Mouse (Mus musculus): ENCODE measurements around the gene Ercc1. TPM values are rescaled to one million over a fixed set of nuclear protein-coding genes. Genes with fewer than 3 reads are reported as not detected.

Ercc1 gene
- polyA plus RNA-seq, 1 experiment from 2014 or later, result 96.6 TPM

MicroRNAs within 50 kb of the gene (microRNA counts, 519-probe panel; counts per million panel counts)
- 51.3 counts per million for microRNA mmu-miR-343

Small RNA genes within 50 kb of the gene (microRNA-seq; reads per million reads assigned to microRNA genes)
- not detected for gene Mir343

Other genes starting within 250 kb of the Ercc1 start
- 2.2 and 3.6 TPM in 2 replicates for gene Gm4969, start 226.4 kb upstream of the Ercc1 start, polyA plus RNA-seq (2015; fragmentation: Nextera tagmentation; extraction: Ambion mirVana)
- 18.9 and 20.2 TPM in 2 replicates for gene Fbxo46, start 224.9 kb upstream of the Ercc1 start, polyA plus RNA-seq (2015; fragmentation: Nextera tagmentation; extraction: Ambion mirVana)
- gene Qpctl, start 195.5 kb upstream of the Ercc1 start, polyA plus RNA-seq (2015; fragmentation: Nextera tagmentation; extraction: Ambion mirVana), result 23.1 and 23.8 TPM in 2 replicates
- 123 and 128 TPM in 2 replicates for gene Snrpd2, start 195.1 kb upstream of the Ercc1 start, polyA plus RNA-seq (2015; fragmentation: Nextera tagmentation; extraction: Ambion mirVana)
- 1.6 and 2.3 TPM in 2 replicates for gene Gipr, start 178.7 kb upstream of the Ercc1 start, polyA plus RNA-seq (2015; fragmentation: Nextera tagmentation; extraction: Ambion mirVana)
- 6.6 and 8.2 TPM in 2 replicates for gene Eml2, start 168.4 kb upstream of the Ercc1 start, polyA plus RNA-seq (2015; fragmentation: Nextera tagmentation; extraction: Ambion mirVana)
- gene Gpr4, start 132.2 kb upstream of the Ercc1 start, polyA plus RNA-seq (2015; fragmentation: Nextera tagmentation; extraction: Ambion mirVana), result 1.8 and 2.3 TPM in 2 replicates
- gene Opa3, start 116.4 kb upstream of the Ercc1 start, polyA plus RNA-seq (2015; fragmentation: Nextera tagmentation; extraction: Ambion mirVana), result 36.9 and 37.1 TPM in 2 replicates
- gene Vasp, start 73.0 kb upstream of the Ercc1 start, polyA plus RNA-seq (2015; fragmentation: Nextera tagmentation; extraction: Ambion mirVana), result 38.5 and 39.7 TPM in 2 replicates
- 0.49 and 0.69 TPM in 2 replicates for gene Ppm1n, start 64.7 kb upstream of the Ercc1 start, polyA plus RNA-seq (2015; fragmentation: Nextera tagmentation; extraction: Ambion mirVana)
- gene Rtn2, start 62.2 kb upstream of the Ercc1 start, polyA plus RNA-seq (2015; fragmentation: Nextera tagmentation; extraction: Ambion mirVana), result 101 and 104 TPM in 2 replicates
- 0.06 and 0.08 TPM in 2 replicates for gene Fosb, start 34.7 kb upstream of the Ercc1 start, polyA plus RNA-seq (2015; fragmentation: Nextera tagmentation; extraction: Ambion mirVana)
- gene Cd3eap, start 14.7 kb downstream of the Ercc1 start, polyA plus RNA-seq (2015; fragmentation: Nextera tagmentation; extraction: Ambion mirVana), result 20.9 and 22.1 TPM in 2 replicates
- 1.4 and 2.2 TPM in 2 replicates for gene Ppp1r13l, start 15.0 kb downstream of the Ercc1 start, polyA plus RNA-seq (2015; fragmentation: Nextera tagmentation; extraction: Ambion mirVana)
- 20.9 and 28.4 TPM in 2 replicates for gene Ercc2, start 37.2 kb downstream of the Ercc1 start, polyA plus RNA-seq (2015; fragmentation: Nextera tagmentation; extraction: Ambion mirVana)
- gene Klc3, start 59.3 kb downstream of the Ercc1 start, polyA plus RNA-seq (2015; fragmentation: Nextera tagmentation; extraction: Ambion mirVana), result 2.1 and 2.4 TPM in 2 replicates
- 0.81 and 0.87 TPM in 2 replicates for gene Ckm, start 60.0 kb downstream of the Ercc1 start, polyA plus RNA-seq (2015; fragmentation: Nextera tagmentation; extraction: Ambion mirVana)
- 16.1 TPM in 2 replicates for gene Mark4, start 114.0 kb downstream of the Ercc1 start, polyA plus RNA-seq (2015; fragmentation: Nextera tagmentation; extraction: Ambion mirVana)
- gene Exoc3l2, start 118.6 kb downstream of the Ercc1 start, polyA plus RNA-seq (2015; fragmentation: Nextera tagmentation; extraction: Ambion mirVana), result 0.38 and 0.43 TPM in 2 replicates
- 3.2 and 3.5 TPM in 2 replicates for gene Bloc1s3, start 163.6 kb downstream of the Ercc1 start, polyA plus RNA-seq (2015; fragmentation: Nextera tagmentation; extraction: Ambion mirVana)
- gene Trappc6a, start 163.6 kb downstream of the Ercc1 start, polyA plus RNA-seq (2015; fragmentation: Nextera tagmentation; extraction: Ambion mirVana), result 43.9 and 44.9 TPM in 2 replicates
- gene Nkpd1, start 173.1 kb downstream of the Ercc1 start, polyA plus RNA-seq (2015; fragmentation: Nextera tagmentation; extraction: Ambion mirVana), result 0.32 and 0.50 TPM in 2 replicates
- 32.1 and 32.7 TPM in 2 replicates for gene Ppp1r37, start 218.3 kb downstream of the Ercc1 start, polyA plus RNA-seq (2015; fragmentation: Nextera tagmentation; extraction: Ambion mirVana)
- 0.17 and 0.22 TPM in 2 replicates for gene Zfp296, start 232.5 kb downstream of the Ercc1 start, polyA plus RNA-seq (2015; fragmentation: Nextera tagmentation; extraction: Ambion mirVana)
- 139 and 144 TPM in 2 replicates for gene Gemin7, start 232.8 kb downstream of the Ercc1 start, polyA plus RNA-seq (2015; fragmentation: Nextera tagmentation; extraction: Ambion mirVana)